Mouse (Mus musculus): Measurements from ENCODE around the gene Ctc1.

- TF ChIP-seq CTCF (IDR thresholded peaks at IDR 0.05; ENCODE audit: low read depth) (no peak), EP300 (IDR thresholded peaks at IDR 0.05; ENCODE audit: low read depth) (no peak)
These were observed 58.5 kb downstream of the Ctc1 start for GRCm38 (mm10) chr11:69073951-69074775.

Measured in heart, postnatal 0 days (tissue).